Mouse (Mus musculus) gonadal fat pad, adult 2 months (tissue): ENCODE data around the gene E2f2. TPM values are rescaled to one million over a fixed set of nuclear protein-coding genes. Genes with fewer than 3 reads are reported as not detected.

Experiments
- DNase-seq: peaks from one replicate; pipeline ENCODE4 v3.0.0-alpha.2; 2012; ENCODE audit warnings: low read depth
- polyA plus RNA-seq: library from polyadenylated mRNA; depleted of rRNA; stranded (reverse); fragments of >200 nt; gene quantifications from 2 replicates; pipeline ENCODE4 v1.2.3, GENCODE M21; 2012

Gene E2f2
- polyA plus RNA-seq, 1 experiment, result 2.0 TPM

DNA sequence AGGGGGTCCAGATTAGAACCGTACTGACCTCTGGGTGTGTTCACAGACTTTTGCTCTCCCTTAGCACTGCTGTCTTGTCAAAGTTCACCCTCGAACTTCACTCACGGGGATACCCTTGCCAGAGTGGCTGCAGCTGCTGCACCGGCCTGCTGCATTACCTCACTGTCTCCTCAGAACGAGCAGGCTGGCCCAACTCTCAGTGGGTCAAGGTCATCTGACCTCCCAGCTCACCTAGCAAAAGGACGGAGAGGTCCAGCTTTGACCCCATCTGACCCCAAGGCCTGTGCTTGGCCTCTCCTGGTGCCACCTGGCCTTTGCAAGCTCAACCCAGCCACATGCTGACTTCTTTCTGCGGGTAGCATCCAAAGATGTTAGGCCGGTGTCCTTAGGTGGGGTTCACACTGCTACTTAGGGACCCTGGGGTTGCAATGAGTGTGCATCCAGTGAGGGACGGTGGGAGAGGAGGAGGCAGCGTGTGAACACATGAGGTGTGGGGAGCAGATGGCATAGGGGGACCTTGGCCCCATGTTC lies 3.9 kb downstream of the E2f2 start:
- DNase-seq, result no peak

DNA sequence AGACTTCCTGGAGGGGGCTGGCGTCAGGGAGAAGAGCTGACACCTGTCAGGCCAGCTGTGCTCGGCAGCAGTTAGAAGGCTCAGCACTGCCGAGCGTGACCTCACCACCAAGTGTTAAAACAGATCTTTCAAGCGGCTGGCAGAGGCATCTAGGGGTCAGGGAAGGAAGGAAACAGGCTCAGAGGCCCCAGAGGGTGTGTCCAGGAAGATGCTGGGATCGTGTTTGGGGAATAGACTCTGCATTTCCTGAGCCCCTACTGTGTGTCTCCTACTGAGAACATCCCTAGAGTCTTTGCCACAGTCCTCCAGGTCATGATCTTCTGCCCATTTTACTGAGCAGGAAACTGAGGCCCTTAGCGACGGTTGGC lies 5.0 kb downstream of the E2f2 start:
- no peak for DNase-seq

DNA sequence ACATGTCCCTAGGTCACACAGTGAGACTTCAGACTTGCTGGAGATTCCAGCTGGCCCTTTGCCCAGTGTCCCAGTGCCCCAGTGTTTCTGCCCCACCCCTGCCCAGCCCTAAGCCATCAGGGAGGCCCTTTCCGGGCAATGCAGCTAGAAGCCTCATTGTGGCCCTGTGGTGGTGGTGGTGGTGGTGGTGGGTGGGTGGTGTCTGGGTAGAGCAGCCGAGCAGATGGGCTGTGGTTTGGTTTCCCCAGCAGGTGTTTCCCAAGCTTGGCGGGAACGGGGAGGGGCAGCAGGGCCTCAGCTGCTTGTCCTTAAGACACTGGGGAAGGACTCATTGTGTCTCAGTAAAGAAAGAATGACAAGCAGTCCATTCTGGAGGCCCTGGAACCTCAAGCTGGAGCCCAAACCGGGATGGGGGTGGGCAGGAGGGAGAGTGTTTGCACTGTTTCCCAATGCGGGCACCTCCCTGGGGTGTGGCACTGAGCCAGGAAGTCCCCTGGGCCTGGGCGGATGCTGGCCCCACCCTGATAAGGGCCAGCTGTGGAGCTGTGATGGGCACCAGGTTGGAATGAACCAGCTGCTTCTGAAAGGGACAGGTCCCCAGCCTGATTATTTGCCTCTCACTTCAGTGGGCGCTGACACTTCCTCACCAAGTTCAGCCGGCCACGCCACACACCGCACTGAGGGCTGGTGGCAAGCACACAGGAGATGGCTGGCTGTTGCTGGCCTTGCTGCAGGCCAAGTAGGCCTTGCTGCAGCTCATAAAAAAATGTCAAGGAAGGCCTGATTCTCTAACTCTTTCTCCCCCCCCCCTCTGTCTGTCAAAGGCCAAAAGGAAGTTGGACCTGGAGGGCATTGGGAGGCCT lies 5.6 kb downstream of the E2f2 start:
- no peak for DNase-seq

DNA sequence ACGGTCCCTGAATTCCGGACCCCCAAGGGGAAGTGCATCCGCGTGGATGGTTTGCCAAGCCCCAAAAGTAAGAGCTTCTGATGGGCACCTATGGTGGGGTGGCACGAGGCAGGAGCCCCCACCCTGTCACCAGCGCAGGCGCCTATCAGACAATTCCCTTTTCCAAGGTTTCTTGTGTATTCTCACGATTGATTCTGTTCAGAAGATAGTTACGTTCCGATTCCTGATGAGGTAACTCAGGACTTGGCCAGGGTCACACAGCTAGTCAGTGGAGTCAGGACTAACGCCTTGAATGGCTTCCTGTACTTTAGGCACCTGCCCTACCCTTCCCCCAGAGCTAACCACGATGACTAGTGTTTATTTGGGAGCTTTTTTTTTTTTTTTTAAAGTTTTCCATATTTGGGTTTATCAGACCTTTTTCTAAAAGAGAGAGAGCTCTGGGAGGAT lies 6.3 kb downstream of the E2f2 start:
- no peak for DNase-seq

DNA sequence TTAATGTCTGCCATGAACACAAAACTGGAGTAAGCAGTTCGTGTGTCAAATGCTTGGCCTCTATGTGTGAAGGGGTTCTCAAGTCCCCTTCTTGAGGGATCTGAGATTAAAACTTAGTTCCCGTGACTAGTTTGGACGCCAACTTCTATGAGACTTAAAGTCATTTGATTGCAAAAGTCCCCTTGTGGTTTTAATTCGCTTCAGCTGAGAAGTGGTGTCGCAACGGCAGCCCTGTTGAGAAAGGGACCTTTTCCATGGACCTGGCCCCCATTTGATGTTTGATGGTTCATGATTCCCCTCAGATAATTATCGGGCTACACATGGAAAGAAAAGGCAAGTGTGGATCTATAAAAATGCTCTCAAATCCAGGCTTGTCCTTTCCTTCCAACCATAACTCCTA lies 7.3 kb downstream of the E2f2 start:
- no peak for DNase-seq

DNA sequence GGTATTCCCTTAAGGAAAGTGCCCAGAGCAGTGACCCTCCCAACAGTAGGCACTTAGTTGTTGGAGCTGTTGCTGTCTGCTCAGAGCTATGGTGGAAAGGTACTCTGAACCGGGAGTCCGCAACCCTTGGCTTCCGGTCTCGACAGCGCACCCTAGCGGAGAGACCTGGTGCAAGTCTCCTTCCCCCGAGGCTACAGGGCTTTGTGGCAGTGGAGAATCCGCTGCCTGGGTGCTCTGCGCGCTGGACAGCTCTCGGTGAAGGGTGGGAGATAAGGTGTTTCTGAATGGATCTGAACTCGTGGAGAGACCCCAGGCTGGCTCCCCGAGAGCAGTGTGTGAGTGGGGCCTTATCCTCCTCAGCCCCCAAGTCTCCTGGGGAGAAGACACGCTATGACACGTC lies 7.8 kb downstream of the E2f2 start:
- no peak for DNase-seq

DNA sequence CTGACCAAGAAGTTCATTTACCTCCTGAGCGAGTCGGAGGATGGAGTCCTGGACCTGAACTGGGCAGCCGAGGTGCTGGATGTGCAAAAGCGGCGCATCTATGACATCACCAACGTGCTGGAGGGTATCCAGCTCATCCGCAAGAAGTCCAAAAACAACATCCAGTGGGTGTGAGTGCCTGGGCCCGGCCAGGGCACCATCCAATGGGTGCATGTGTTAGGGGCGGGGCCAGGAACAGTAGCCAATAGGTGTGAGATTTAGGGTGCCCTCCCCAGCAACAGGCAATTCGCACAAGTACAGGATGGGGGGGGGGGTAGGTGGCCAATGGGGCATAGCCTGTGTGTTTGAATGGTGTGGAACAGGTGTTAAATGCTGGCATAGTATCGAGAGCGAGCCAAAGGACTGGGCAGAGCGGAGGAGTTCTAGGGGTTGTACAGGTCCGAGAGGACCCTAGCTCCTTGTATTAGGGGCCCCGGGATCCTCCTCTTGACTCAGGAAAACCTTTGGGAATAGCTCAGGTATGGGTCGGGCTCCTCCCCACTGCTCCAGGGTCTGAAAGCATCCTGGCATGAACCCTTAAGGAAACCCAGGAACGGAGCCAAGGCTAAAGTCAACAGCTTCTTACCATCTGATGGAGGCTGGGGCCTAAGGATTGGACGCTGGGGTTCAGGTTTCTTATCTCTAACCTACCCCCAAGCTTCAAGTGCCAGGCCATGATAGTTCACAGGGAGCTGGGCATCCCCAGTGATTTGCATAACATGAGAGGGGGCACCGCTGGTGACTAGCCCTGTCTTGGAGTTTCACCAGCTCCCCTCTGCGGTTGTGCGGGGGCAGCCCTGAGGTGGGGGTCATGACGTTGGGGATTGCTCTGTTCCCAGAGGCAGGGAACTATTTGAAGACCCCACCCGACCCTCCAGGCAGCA lies 8.5 kb downstream of the E2f2 start:
- DNase-seq, result no peak

DNA sequence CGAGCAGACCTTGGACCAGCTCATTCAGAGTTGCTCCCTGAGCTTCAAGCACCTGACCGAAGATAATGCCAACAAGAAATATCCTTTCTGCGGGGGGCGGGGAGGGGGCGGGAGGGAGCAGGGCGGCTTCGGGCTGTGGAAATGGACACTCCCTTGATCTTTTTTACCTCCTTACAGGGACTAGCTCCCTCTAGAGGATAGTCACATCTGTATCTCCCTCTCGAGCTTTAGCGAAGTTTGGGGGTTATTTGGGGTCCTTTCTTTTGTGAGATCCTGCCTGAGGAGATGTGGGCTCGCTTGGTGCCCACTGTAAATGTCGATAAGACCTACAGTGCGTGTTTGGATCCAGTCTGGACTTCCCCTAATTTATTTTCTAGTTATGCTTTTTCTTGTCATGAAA lies 9.2 kb downstream of the E2f2 start:
- no peak for DNase-seq

DNA sequence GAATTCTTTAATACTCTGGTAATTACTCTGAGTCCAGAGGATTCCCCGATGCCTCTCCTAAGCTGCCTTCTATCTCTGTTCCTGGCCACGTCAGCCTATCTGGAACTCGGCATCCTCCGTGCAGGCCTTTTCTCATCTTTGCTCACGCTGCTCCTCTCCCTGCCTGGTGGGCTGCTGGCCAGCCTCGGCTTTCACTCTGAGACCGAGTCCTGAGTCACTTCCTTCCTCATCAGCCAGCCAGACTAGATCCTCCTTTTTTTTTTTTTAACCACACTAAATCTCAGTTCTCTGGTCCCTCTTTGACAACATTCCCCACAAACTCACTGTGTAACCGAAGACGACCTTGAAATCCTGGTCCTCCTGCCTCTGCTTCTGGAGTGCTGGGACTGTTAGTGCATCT lies 13.2 kb downstream of the E2f2 start:
- no peak for DNase-seq

DNA sequence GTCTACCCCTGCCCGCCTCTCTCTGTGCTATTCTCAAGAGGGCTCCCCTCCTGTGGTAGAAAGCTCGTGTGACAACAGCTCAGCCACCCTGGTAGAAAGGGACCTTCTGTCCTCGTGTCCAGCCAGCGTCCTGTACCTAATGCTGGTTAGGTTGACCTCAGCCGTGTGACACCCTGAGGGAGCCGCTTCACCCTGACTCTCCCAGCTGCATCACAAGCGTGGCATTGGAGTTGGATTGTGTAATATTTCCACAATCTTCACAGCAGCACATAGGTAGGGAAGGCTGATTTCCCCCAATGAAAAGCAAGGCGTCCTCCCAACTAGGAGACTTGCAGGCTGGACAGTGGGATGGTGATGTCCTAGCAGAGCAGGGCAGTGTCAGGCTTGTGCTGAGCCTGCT lies 14.1 kb downstream of the E2f2 start:
- no peak for DNase-seq

DNA sequence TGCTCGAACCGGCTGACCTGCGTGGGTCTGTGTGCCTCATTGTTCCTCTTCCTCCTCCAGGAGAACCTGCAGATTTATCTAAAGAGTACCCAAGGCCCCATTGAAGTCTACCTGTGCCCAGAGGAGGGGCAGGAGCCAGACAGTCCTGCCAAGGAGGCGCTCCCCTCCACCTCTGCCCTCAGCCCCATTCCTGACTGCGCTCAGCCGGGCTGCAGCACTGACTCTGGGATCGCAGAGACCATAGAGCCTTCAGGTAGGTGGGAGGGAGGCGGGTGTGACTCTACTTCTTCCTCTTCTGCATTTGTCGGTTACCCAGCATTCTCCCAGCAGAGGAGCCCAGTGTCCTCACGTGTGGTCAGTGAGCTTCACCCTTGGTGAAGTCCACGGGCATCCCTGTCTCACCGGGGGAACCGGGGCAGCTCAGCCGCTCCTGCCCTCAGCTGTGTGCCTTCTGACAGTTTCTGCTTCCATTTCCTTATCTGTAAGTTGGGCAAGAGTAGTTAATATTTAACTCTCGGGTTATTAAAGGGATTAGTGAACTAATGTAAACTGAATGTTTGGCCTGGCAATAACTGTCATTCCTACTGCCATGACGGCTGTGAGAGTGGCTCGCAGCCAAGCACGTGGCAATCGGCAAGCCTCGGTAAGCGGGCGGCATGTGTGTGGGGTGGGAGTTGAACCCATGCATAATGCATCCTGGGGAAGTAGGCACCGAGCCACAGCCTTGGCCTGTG lies 14.7 kb downstream of the E2f2 start:
- DNase-seq, result no peak

DNA sequence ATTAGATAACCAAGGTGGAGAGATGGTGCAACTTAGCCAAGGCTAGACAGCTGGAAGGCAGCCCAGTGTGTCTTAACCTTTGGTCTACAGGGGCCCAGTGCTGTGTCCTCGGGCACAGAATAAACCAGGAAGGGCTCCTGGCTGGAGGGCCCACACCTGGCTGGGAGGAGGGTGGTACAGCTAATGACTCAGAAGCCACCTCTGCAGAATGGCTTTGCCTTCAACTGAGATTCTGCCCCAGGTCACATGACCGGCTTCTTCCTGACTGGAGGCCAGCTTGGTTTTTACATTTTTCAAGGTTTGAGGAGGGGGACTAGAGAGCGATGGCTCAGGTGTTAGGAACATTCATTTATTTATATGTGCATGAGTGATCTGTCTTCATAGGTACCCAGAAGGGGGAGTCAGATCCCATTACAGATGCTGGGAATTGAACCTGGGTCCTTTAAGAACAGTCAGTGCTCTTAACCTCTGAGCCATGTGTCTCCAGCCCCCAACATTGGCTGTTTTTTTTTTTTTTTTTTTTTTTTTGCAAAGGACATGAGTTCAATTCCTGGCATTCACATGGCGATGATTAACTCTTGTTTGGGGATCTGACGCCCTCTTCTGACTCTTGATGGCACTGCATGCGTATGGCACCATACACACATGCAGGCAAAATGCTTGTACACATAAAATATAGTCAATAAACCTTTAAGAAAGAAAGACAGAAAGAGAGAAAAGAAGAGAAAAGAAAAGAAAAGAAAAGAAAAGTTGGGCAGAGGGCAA lies 17.0 kb downstream of the E2f2 start:
- DNase-seq, result no peak

DNA sequence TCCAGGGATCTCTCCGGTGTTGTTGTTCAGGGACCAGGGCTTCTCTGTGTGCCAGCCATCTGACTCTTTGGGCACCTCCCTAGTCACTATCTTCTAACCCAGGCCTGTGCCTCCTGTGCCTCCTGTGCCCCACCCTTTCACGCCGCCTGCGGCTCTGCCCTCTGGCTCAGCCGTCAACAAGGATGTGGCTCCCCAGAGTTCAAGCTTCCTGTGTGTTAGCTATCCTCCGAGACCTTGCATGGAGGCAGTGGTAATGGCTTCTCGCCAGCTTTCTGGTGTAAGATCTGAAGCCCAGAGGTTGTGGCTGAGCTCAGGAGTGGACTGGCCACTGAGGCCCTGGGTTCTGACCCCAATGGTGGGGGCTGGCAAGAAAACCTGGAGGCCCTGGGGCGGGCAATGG lies 17.7 kb downstream of the E2f2 start:
- DNase-seq, result no peak

DNA sequence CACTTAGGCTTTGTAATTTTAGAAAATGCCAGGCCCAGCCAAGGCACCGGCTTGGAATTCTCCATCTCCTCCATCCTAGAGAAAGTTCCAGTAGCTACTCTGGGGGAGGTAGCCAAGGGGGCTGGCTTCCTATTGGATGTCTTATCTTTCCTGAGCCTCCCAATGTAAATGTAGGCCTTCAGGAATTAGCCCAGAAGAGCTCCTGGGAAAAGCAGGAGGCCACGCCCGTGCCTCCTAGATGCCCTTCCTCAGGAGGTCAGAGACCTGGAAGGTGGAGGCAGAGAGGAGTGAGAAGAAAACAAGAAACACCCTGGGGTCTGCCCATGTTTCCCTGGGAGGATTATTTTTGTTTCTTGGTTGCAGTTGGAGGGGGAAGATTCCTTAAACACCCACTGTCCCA lies 21.4 kb downstream of the E2f2 start:
- DNase-seq, result no peak

DNA sequence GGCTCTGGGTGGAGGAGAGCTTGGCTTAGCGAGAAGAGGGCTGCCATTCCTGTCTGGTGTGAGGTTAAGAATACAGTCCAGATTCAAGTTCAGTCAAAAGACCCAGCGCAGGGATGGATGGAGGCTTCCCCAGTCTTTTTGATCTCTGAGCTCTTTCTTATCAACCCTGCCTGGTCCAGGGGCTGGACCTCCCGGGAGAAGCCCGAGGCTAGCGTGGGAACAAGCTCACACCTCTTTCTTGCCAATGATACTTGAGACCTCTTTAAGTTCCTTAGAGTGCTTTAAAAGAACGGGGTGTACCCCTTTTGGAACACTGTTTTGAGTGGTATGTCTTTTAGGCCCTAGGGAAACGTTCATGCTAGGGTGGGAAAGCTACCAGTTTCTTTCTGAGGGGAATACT lies 22.8 kb downstream of the E2f2 start:
- DNase-seq, result no peak

DNA sequence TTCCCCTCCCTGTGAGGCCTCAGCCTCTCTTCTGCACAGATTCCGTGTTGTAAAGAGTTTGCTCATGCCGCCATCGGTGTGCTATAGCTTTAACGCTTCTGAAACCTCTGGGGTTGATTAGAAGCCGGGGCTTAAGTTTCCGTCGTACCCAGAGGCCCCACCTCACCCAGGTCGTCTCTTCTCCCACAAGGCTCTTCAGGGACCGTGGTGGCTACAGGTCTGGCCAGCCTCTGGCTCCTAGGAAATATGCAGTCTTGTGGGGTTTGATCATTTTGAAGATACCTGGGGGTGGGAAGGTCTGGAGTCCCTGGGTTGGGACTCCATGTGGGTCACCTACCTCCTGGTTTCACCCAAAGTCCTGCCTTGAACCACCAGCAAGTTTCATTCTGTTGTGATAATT lies 23.4 kb downstream of the E2f2 start:
- DNase-seq, result no peak

DNA sequence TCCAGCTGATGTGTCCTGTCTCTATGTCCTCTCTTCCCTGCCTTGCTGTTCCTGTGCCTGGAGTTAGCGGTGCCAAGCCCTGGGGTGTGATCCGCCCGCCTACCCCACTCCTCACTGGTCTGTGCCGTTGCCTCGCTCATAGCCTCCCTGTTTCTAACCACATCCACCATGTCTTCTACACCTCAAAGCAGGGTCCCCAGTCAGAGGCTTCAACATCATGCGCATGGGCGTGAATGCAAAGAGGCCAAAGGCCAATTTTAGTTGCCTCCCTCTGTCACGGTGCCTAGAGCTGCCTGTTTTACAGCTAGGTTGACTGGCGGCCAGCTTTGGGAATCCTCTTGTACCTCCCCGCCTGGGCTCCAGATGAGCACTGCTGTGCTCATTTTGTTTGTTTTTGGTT lies 24.0 kb downstream of the E2f2 start:
- no peak for DNase-seq

DNA sequence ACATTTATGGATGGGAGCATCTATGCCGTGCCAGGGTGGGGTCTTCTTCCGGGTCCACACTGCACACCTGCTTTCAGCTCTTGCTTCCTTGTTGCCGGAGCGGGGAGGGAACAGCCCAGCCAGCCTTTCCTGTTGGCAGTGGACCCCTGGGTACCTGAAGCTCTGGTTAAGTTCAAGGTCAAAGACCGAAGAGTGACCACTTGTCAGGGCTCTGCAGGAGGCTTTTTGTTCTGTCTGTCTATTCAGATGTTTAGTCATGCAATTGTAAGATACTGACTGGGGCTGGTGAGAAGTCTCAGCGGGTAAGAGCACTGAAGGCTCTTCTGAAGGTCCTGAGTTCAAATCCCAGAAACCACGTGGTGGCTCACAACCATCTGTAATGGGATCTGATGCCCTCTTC lies 26.7 kb downstream of the E2f2 start:
- no peak for DNase-seq

DNA sequence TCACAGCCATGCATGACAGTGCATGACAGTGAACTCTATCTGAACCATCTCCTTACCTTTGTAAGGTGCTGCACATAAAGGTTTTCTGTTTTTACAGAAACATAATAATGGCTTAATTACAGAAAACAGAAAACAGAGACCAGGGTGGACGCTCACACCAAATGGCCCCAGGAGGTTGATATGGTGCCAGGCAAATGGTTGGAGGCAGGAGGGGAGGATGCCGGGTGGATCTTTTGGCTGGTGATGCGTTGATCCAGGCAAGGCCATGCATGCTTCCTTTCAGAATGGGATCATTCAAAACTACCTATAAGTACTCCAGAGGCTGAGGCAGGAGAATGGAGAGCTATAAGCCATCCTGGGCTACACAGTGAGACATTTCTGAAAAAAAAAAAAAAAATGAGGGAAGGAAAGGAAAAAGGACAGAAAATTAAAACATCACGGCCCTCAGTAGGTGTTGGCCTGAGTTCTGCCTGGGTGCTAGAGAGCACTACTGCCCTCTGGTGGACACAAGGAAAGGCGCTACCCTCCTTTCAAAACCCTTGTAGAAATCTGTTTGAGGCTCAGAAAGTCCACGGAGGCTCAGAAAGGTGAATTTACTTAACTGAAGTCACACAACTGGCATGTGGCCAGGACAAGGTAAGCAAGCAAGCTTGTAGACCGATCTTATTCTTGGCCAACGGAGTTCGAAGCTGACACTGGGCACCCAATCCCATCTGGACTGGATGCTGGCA lies 27.5 kb downstream of the E2f2 start:
- DNase-seq, result no peak

DNA sequence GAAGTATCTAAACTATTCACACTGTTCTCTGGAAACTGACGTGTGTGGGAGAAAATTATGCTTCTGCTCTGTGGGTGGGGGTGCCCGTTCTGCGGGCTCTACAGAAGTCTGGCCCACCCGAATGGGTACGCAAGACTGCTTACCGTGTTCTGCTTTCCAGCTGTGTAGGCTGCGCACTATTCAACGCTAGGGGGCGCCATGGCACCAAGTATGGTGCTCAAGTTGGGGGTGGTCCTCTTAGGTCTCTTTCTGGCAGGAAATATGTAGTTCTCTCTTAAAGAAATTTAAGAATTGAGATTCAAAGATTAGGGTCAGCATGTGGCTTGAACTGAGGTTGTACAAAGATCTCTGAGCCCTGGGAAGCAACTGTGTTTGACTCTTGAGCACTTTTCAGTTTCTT lies 30.3 kb downstream of the E2f2 start:
- DNase-seq, result no peak

DNA sequence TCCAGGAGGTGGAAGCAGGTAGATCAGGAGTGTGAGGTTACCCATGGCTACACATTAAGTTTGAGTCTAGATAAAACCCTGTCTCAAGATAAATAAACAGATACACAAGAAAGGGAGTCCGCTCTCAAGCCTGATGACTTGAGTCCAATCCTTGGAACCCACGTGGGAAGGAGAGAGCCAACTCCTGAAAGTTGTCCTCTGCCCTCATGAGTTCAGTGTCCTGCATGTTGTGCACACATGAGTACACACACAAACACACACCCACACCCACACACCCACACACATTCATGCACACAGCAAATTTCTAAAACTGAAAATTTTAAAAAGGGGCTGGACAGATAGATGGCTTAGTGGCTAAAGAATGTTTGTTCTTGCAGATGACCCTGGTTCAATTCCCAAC lies 32.6 kb downstream of the E2f2 start:
- no peak for DNase-seq
